Mouse (Mus musculus): Measurements from ENCODE around the gene Minpp1.

GRCm38 (mm10) chr19:32492981-32493380, 7.4 kb downstream of the Minpp1 start:
- no peak for TF ChIP-seq CTCF (conservative IDR thresholded peaks at IDR 0.05; ENCODE audit: low read length)
- no peak for TF ChIP-seq POU5F1 (IDR thresholded peaks at IDR 0.05; ENCODE audit: borderline replicate concordance, low read length)

Measured in E14TG2a.4 (cell line).